Mouse (Mus musculus) ES-Bruce4 (cell line): ENCODE results near the gene Nle1.

ENCODE experiments used
- CTCF ChIP-seq: IDR thresholded peaks from one replicate; pipeline ENCODE4 v1.8.1; 2011; ENCODE audit warnings: low read depth, low read length
- POLR2A ChIP-seq: IDR thresholded peaks from one replicate; pipeline ENCODE4 v1.8.1; 2011; ENCODE audit warnings: low read length; ENCODE audit not compliant: insufficient read depth

- TF ChIP-seq POLR2A (no peak), CTCF (no peak)
Measured at GRCm38 (mm10) chr11:82904952-82905351, 3.3 kb downstream of the Nle1 start.
